Mouse (Mus musculus): Measurements from ENCODE around the gene Numa1.

GRCm38 (mm10) chr7:102018034-102018433 lies 84.1 kb downstream of the Numa1 start:
- no peak for TF ChIP-seq CTCF (IDR thresholded peaks at IDR 0.05; ENCODE audit: low read depth)
- no peak for TF ChIP-seq EP300 (IDR thresholded peaks at IDR 0.05; ENCODE audit: low read depth)

Data from liver, postnatal 0 days (tissue).